Mouse (Mus musculus) gastrocnemius, postnatal 14 days (tissue): ENCODE measurements around the gene Rimbp2. TPM values are rescaled to one million over a fixed set of nuclear protein-coding genes. Genes with fewer than 3 reads are reported as not detected.
"Not testable (repeated sequence)": the region's sequence is repeated elsewhere in the genome, so short reads cannot be mapped to it uniquely, and the experiment has no call there.

Source experiments
- DNase-seq: peaks from one replicate; pipeline ENCODE4 v3.0.0; 2021; ENCODE audit warnings: mixed read lengths
- intact Hi-C: fragments of 180-260 bp; cut with DNase I; formaldehyde crosslinking; loops from one replicate; pipeline ENCODE4 v1.15.1; 2025; ENCODE audit warnings: low total_unique reads
- long read RNA-seq, 2 experiments: library from polyadenylated mRNA; stranded (forward); transcript quantifications; one replicate each; pipeline ENCODE4 v2.0.0; 2021
- total RNA-seq, 2 experiments: library from RNA; stranded (reverse); gene quantifications; 2 replicates each; pipeline ENCODE4 v1.2.3; 2021

The Rimbp2 gene
- total RNA-seq = under 1 TPM in 1 of 2 experiments, not detected in 1; 0.12 TPM
- long read RNA-seq, experiment 1 = 0 reads
- long read RNA-seq, experiment 2 = 0 reads

DNA sequence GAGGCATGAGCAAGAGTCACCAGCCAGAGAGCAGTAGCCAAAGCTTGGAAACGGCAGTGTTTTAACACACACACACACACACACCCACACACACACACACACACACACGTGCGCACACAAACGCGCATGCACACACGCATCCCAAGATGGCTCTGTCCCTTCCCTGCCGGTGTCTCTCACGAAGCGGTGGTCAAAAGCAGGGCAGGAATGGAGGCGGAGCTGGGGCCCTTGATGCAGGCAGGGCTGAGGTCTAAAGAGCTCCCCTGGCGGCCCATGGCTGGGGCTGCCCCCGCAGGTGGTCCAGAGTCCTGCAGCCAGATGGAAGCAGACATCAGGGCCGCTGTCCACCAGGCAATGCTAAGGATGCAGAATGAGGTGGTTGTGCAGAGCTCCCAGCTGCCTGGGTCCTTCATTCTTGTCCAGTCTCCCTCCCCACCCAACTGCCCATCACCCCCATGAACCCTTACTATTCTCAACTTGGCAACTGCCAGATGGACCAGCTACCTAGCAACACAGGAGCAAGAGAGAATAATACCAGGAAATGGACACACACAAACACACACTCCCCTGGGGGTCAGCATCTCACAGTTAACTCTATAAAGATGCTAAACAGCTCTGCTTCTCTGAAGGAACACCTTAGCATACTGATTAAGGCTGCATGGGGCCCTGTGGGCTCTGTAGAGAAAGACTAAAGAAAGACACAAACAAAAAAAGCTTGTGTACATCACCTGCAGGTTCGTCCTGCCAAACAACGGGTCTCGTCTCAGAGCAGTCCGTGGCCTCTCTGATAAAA is at the start of gene Rimbp2:
Gene Rimbp2 (minus strand): TSS at position 209 of the 793 bp plus-strand sequence.
- intact Hi-C loops = no loop called here
- DNase-seq = no peak

DNA sequence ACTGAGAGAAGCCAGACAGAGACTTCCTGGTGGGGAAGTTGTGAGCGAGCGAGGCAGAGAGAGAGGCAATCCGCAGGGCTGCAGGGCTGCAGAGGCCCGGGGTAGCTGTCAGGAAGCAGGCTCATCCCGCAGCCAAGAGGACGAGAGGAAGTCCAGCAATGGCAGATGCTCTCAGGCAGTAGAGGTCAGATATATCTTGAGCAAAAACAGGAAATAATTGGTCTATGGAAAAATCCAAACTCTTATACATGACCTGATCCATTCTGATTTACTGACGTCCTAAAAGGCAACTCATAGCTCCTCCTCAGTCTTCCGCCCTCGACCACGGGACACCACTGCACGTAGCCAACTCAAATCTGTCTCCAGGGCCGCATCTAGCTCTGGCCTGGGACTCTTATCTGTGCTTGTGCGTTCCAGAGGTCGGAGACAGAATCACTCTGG is 49.3 kb upstream of the Rimbp2 start:
- DNase-seq = peak; percentile 19
- intact Hi-C loops = no loop called here

DNA sequence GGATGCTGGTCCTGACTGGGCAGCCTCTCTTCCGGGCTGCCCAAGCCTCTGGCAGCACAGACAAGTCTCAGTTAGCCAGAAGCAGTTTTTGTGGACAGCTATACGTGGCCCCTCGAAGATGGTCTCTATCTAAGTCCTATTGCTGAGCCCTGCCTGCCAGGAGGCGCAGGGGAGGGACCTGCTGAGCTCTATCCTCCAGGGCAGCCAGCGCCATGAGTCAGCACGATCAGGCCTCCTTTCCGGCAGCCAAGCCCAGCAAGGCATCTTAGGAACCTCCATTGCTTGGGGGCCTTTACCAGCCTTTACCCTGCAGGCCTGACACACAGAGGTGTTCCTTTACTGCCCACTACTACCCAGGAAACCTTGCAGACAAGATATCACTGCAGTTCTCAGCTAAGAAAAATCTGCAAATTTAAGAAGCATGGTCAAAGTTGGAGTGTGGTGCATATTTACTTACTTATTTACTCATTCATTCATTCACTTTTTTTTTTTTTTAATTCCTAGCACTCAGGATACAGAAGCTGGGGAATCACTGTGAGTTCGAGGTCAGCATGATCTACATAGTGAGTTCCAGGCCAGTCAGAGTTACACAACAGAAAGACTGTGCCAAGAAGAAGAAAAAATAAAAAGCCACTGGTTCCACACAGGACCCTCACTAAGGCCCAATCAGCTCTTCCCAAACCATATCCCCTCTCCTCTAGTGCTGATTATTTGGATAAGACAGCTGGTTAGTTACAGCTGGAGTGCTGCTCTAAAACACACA is 47.6 kb upstream of the Rimbp2 start:
- DNase-seq = peak; percentile 26

DNA sequence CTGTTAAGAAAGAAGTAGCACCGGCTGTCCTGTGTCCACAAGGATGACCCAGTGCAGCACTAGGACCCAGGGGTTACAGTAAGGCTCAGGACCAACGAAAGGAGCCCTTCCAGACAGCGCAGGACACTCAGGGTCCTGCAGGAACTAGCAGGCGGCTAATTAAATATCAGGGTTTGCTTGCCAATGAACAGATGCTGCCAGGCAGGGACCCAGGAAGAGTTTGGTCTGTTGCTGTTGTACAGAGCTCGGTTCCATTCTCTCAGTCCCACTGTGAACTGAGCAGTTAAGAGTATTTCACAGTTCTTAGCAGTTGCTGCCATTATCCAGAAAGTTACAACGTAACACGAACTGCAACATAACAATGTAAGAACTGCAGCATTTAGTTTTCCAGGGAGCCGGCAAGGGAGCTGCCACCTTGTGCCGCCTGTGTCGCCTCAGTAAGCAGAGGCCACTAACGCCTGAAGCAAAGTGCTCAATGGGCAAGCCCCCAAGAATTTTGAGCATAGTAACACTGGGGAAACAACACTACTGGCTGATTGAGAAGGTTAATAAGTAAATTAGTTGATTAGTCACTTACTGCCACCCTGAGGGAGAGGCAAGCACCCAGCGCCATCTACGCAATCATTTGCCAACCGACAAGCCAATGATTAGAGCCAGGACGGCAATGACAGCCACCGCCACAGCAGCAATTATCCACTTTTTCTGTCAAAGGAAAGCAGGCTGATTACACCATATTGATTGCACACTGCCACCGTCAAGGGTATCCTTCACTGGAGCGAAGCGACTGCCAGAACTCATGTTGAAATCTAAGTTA is 34.1 kb upstream of the Rimbp2 start:
- intact Hi-C loops = no loop called here
- no peak for DNase-seq

More for the DNA sequence above, 47.6 kb upstream of the Rimbp2 start:
- intact Hi-C loops = no loop called here

DNA sequence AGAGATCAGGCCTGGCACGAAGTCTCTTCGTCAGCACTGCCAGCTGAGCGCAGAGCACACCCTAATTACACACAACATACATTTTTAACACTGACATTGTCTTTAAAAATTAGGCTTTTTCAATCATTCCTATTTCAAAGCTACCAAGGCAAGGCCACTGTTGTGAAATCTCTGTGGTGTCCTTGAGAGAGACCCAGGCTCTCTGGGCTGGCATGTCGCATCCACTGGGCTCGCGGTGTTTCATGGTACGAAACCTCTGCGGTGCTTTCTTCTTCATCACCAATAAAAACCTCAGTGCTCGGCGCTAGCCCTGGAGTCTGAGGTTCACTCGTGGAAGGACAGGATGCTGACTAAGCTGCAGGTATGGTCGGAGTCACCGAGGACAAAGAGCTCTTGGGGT is 32.7 kb upstream of the Rimbp2 start:
- intact Hi-C loops = no loop called here
- DNase-seq = no peak

DNA sequence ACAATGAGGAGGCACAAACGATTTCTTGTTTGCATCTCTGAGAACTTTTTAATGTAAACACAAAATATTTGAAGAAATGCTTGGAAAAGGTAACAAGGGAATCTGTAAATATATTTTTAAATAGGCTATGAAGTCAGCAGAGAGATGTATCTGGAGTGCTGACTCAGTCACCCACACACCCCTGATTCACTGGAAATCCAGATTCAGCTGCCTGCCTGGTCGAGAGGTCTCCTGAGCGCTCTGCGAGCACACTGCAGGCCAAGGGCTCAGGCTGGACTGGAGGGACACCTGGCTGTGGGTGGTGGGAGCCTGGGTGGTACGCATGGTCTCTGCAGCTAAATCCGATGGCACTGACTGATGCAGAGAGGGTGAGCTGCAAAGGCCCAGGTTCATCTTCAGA is 31.2 kb upstream of the Rimbp2 start:
- intact Hi-C loops = no loop called here
- no peak for DNase-seq

DNA sequence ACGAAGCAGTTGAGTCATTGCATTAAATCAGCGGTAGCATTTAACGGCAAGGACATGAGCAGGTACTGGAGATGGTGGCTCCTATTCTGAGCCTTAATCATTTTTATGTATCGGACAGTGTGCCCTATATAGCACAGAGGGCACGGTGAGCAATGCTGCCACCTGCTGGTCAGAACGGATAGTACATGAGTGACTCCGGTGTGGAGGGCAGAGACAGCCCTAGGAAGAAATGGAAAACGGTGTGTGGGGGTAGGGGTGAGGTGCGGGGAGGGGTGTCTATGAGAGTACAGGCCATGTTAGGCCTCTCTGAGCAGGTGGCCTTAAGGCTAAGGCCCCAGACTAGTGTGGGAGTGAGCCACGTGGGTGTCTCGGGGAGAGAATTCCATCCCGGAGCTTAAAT is 28.3 kb upstream of the Rimbp2 start:
- intact Hi-C loops = no loop called here
- peak; percentile 48 for DNase-seq

DNA sequence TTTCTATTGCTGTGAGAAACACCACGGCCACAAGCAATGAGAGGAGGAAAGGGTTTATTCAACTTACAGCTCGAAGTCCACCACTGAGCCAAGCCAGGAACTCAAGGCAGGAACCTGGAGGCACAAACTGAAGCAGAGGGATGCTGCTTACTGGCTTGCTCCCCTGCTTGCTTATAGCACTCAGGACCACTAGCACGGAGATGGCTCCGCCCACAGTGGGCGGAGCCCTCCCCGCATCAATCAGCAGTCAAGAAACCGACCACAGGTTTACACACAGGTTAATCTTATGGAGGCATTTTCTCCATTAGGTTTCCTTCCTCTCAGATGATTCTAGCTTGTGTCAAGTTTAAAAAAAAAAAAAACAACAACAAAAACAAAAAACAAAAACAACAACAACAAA is 27.6 kb upstream of the Rimbp2 start:
- no peak for DNase-seq
- intact Hi-C loops = no loop called here

DNA sequence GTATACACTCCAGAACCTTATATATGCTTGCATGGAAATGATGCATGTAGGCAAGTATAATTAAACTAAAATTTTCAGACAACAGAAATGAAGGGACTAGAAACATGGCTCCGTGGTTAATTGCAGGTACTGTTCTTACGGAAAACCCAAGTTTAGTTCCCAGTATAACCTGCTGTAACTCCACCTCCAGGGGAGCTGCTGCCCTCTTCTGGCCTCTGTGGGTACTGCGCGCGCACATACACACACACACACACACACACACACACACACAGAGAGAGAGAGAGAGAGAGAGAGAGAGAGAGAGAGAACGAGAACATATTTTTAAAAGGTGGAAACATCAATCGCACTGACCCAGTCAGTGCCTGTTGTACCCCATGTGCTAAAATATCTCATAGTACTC is 25.7 kb upstream of the Rimbp2 start:
- intact Hi-C loops = no loop called here

DNA sequence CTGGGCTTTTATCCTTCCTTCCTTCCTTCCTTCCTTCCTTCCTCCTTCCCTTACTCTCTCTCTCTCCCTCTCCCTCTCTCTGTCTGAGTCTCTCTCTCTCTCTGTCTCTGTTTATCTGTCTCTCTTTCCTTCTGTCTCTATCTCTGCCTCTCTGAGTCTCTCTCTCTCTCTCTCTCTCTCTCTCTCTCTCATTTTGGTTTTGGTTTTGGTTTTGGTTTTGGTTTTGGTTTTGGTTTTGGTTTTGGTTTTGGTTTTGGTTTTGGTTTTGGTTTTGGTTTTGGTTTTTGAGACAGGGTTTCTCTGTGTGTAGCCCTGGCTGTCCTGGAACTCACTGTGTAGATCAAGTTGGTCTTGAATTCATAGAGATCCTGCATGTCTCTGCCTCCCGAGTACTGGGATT is 24.2 kb upstream of the Rimbp2 start:
- intact Hi-C loops = not testable (repeated sequence)

More for the DNA sequence above, 25.7 kb upstream of the Rimbp2 start:
- DNase-seq = no peak

DNA sequence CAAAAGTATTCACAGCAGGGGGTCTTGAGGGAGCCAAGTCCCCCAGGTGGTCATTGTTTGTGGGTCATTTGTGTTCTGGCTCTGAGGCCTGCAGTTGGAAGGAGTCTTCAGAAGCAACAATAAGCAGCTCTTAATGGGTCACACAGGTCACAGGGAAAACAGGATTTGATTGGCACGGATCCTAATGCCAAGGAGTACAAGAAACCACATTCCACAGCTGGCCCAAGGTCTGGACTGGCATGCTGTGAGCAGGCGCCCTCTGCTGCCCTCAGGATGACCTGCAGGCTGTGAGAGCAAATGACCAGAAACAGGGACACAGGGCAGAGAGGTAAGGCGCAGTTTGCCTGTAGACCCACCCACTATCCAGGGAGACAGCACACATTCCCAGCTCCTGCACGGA is 23.0 kb upstream of the Rimbp2 start:
- no peak for DNase-seq
- intact Hi-C loops = no loop called here

More for the DNA sequence above, 24.2 kb upstream of the Rimbp2 start:
- DNase-seq = not testable (repeated sequence)

DNA sequence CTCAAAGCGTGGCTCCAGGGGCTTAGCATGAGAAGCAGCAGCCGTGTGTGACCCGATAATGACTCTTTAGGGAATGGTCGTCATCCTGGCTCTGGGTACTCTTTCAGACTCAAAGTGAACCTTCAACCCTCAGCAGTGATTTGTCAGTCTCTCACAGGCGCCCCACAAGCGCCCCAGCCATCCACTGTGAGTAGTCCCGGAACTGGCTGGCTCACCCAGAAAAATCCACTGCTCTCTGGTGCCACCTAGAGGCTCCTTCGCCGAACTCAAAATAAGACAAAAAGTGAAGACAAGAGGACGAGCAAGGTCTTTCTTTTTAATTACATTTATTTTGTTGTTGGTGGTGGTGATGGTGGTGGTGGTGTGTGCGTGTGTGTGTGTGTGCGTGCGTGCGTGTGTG is 18.0 kb upstream of the Rimbp2 start:
- intact Hi-C loops = no loop called here
- DNase-seq = peak; percentile 52

DNA sequence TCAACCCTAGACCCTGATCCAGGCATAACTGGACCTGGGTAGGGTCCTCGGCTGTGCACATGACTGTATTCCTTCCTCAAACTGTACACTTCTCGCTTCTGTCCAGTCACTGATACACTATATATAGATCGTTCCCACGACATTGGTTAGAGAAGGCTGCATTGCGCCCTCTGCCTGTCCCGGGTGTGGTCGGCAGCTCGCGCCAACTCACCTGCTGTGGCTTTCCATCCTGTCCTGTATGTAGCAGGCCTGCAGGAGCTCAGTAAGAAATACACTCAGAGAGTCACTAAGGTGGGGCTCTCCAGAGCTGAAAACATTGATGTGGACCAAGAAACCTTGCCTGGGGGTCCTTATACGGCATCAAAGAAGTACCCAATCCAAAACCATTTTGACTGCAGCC is 17.6 kb upstream of the Rimbp2 start:
- intact Hi-C loops = no loop called here
- DNase-seq = no peak

DNA sequence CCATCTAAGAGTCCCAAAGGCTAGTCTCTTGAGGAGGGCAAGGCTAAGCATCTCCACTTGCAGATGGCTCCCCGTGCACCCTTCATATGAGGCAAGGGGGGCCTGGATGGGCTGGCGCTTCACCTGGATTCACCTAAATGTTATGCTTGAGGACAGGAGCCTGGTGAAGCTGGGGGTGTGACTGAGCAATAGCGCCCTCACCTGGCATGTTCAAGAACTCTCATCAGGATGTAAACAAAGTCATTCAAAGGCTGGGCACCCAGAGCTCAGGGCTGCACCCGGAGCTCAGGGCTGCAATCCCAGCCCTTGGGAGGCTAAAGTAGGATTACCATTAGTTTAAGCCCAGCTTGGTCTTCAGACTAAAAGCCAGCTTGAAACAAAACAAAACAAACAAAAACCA is 11.1 kb upstream of the Rimbp2 start:
- intact Hi-C loops = no loop called here

DNA sequence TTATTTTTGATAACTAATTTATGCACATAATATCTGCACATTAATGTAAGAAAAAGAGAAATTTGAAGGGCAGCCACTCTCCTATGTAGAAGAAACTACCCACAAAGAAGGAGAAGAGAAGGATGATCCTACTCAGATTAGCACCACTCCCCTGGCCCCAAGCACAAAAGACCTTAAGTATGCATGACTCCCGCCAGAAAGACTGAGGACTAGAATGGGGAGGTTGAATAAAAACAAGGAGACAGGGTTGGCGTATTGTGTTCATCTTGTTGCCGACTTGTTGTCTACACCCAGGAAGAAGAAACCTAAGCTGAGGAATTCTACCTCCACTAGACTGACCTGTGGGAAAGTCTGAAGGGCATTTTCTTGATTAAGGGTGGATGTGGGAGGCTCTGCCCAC is 5.6 kb upstream of the Rimbp2 start:
- intact Hi-C loops = no loop called here
- DNase-seq = no peak

More for the DNA sequence above, 11.1 kb upstream of the Rimbp2 start:
- DNase-seq = no peak

DNA sequence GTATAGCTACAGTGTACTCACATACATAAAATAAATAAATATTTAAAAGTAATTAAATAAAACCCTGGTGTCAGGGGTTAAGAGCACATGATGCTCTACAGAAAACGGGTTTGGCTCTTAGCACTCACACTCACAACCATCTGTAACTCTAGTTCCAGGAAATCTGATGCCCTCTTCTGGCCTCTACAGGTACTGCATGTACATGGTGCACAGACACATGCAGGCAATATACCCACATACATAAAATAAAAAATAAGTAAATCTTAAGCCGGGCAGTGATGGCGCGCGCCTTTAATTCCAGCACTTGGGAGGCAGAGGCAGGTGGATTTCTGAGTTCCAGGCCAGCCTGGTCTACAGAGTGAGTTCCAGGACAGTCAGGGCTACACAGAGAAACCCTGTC is 1.1 kb upstream of the Rimbp2 start:
- DNase-seq, intact Hi-C loops: not testable (repeated sequence)

DNA sequence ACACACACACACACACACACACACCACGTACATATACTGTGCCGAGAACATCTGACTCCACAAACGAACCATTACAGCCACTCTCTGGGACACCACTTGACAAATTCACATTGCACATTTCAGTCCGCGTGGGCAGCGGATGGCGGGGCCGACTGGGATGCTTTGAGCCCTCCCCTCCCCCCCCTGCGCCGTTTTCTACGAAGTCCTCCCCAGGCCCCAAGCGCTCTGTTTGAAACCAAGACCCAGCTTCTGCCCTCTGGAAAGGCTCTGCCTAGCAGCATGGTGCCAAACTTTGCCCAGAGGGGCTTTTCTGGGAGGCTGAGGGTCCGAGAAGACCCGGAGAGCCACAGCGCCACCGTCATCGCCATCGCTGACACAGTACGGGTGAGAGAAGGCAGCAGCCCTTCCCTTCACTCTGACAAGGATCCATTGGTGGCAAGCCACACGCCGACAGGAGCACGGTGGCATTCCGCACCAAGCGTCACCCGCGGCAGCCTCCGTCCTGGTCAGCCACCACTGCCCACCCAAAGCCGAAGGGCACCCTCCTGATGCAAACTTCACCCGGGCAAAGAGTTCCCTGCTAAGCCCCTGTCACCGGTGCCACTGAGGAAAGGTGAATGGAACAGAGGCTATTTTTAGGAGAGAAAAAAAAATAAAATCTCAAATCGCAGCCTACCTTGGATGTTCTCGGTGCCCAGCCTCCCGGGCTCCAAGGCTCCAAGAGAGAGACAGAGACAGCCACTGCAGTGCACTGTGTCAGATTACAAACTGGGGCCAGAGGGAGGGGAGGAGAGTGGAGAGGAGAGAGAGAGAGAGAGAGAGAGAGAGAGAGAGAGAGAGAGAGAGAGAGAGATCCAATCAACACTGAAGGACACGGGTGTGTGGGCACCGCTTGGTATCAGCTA is 743 bp downstream of the Rimbp2 start:
- intact Hi-C loops = no loop called here

DNA sequence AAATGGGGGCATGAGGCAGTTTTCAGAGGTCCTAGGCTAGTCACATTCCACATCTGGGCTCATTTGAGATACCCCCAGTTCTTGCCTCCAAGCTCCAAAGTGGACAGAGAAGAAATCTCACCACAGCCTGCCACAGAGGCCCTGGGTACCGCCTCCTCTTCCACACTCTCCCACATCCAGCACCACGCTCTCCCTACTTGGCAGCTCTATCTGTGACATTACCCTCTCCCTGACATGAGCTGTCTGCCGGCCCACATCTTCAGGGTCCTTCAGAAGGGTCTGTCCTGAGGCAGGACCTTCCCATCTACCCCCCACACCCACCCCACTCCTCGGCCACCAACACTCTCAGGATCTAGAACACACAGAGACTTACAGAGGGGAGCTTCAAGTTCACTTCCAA is 1.8 kb downstream of the Rimbp2 start:
- intact Hi-C loops = no loop called here
- no peak for DNase-seq

More for the DNA sequence above, 743 bp downstream of the Rimbp2 start:
- no peak for DNase-seq

DNA sequence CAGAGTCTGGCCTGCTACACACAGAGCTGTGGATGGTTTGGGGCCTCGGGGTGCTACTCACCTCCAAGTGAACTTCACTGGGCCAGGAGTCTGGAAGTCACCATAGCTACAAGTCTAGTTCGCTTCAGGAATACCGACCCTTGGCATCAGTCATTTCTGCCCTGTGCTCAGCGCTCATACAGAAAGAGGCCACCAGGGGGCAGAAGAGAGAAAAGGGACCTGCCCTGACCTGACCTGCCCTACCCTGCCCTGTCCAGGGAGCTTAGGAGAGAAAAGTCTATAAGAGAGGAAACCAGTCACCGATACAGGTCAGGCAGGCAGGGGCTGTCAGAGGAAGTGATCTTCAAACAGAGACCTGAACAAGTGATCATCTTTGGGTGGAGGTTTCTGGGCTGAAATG is 6.2 kb downstream of the Rimbp2 start:
- intact Hi-C loops = no loop called here
- no peak for DNase-seq
